Mouse (Mus musculus) spleen, adult 2 months (tissue): ENCODE data around the gene Emc1.

Experiments
- CTCF ChIP-seq: fragments of 200-500 bp; IDR thresholded peaks from 2 replicates; pipeline ENCODE4 v1.5.1; 2011; ENCODE audit warnings: mild to moderate bottlenecking, inconsistent platforms; ENCODE audit not compliant: insufficient read depth, insufficient read length, insufficient replicate concordance; ENCODE audit errors: extremely low read depth
- POLR2A ChIP-seq: fragments of 200-500 bp; IDR thresholded peaks from 2 replicates; pipeline ENCODE4 v1.6.1; 2011; ENCODE audit warnings: low read depth, low read length, inconsistent platforms

DNA sequence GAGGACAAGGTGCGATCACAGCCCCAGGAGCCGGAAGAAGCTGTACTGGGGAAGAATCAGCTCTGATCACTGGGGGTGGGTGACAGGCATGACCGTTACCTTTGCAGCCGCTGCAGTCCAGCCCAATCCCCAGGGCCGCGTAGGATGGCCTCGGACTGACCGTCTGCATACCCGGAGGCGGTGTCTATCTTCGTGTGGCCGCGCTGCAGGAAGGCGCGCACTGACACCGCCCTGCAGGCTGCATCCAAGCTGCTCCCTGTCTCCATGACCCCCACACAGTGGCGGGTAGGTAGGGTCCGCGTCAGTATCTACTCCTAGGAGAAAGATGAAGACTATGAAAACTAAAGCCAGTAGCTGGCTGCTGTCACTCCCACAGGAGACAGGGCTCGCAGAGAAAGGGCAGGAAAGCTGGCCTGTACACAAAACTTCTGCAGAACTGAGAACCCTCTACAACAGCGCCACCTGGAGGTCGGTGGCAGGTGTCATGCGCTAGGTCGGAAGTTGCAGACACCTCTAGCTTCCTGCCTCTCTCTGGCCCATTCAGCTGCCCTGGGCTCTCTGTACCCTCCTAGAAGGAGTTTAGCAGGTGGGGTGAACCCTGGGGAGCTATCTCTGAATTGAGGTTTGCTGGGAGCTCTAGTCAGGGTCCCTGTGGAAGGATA, 15.4 kb upstream of the Emc1 start:
- peak; percentile 87 for TF ChIP-seq CTCF
- no peak for TF ChIP-seq POLR2A
